Mouse (Mus musculus): Measurements from ENCODE around the gene Olfr923.
"Not testable (repeated sequence)": the region's sequence is repeated elsewhere in the genome, so short reads cannot be mapped to it uniquely, and the experiment has no call there.

Gene Olfr923

GRCm38 (mm10) chr9:38826245-38826644 lies at the start of gene Olfr923:
Olfr923 (plus strand) TSS chr9:38826545.
- DNase-seq (ENCODE audit: low read depth in 2 of 2, low spot score in 2 of 2), result no peak

- no peak for DNase-seq (ENCODE audit: low read depth in 2 of 2, low spot score in 2 of 2)
Measured at GRCm38 (mm10) chr9:38792689-38793088, 33.7 kb upstream of the Olfr923 start.

- no peak for DNase-seq (ENCODE audit: low read depth in 2 of 2, low spot score in 2 of 2)
Measured at GRCm38 (mm10) chr9:38805696-38806095, 20.6 kb upstream of the Olfr923 start.

GRCm38 (mm10) chr9:38814314-38814713 lies 12.0 kb upstream of the Olfr923 start, which contains the start of gene Olfr922:
Olfr922 (plus strand) TSS chr9:38814614.
- DNase-seq (ENCODE audit: low read depth in 2 of 2, low spot score in 2 of 2), result no peak

- no peak for DNase-seq (ENCODE audit: low read depth in 2 of 2, low spot score in 2 of 2)
Measured at GRCm38 (mm10) chr9:38815458-38815986, 10.8 kb upstream of the Olfr923 start.

- DNase-seq (ENCODE audit: low read depth in 2 of 2, low spot score in 2 of 2), result no peak
Measured at GRCm38 (mm10) chr9:38833027-38833426, 6.7 kb downstream of the Olfr923 start.

- no peak for DNase-seq (ENCODE audit: low read depth in 2 of 2, low spot score in 2 of 2)
Measured at GRCm38 (mm10) chr9:38844149-38844548, 17.8 kb downstream of the Olfr923 start, which contains the start of gene Olfr924. Olfr924 (plus strand) TSS chr9:38844449.

GRCm38 (mm10) chr9:38854760-38855159 lies 28.4 kb downstream of the Olfr923 start, which contains the start of gene Olfr26:
Olfr26 (plus strand) TSS chr9:38855060.
- no peak for DNase-seq (ENCODE audit: low read depth in 2 of 2, low spot score in 2 of 2)

GRCm38 (mm10) chr9:38874880-38875279 lies 48.5 kb downstream of the Olfr923 start:
- DNase-seq (ENCODE audit: low read depth in 2 of 2, low spot score in 2 of 2), result not testable (repeated sequence)

- DNase-seq (ENCODE audit: low read depth in 2 of 2, low spot score in 2 of 2), result no peak
Measured at GRCm38 (mm10) chr9:38876826-38877225, 50.5 kb downstream of the Olfr923 start, which contains the start of gene Olfr926. Olfr926 (plus strand) TSS chr9:38877126.
